Mouse (Mus musculus): ENCODE measurements around the gene Mup18.
"Not testable (repeated sequence)": the region's sequence is repeated elsewhere in the genome, so short reads cannot be mapped to it uniquely, and the experiment has no call there.

- not testable (repeated sequence) for TF ChIP-seq CTCF (IDR thresholded peaks at IDR 0.05; ENCODE audit: low read depth, low read length); POLR2A (IDR thresholded peaks at IDR 0.05; ENCODE audit: extremely low read depth, insufficient read depth, low read length)
Measured at GRCm38 (mm10) chr4:61674036-61674435, at the start of gene Mup18.
